Mouse (Mus musculus): ENCODE results near the gene Hdac5. TPM values are rescaled to one million over a fixed set of nuclear protein-coding genes. Genes with fewer than 3 reads are reported as not detected.

The Hdac5 gene
- polyA plus RNA-seq, 1 experiment from 2014 or later = 31.9 TPM

DNA sequence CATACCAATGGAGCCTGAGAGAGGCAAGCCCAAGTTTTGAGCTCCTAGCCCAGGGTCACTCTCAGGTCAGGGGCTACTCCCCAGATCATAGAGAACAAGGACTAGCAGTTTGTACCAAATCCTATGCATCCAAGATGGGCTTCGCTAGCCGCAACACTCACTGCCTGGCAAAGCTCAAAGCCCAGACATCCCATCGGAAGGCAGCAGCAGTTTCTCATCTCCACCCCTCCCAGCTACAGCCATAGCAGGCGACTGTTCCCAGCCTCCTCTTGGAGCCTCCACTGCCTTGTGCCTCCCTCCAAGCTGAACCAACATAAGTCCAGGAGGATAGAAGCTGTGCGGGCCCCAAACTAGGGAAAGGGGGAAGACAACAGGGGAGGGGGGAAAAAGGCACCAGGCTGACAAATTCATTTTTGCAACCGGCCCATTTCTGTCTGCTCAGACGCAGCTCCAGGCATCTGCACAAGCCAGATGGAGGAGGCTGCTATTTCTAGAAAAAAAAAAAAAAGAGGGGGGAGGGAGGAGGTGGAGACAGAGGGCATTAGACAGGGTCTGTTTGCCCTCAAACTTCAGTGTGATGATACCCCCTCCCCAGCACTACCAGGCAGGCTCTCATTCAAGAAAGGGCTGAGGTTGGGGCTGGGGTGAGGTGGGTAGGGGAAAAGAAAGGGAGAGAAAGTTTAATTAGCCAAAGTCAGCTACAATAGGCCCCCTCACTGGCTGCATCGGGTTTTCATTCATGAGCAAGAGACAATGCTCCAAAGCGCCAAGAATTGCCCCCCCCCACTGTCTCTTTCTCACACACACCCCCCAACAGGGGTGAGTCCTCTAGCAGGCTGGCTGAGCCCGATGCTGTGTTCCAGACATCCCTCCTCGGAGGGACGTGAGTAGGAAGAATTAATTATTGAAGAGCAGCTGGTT is 2.4 kb downstream of the Hdac5 start:
- Histone ChIP-seq H3K9ac (ENCODE audit: low read length) (peak overlapping the region; percentile 80), H3K4me1 (ENCODE audit: control insufficient read depth, insufficient read depth, low read length) (peaks cover 40% of the 10 kb centered on the region)
- WGBS = 10% methylated on average over 12 of the region's 12 CpGs

DNA sequence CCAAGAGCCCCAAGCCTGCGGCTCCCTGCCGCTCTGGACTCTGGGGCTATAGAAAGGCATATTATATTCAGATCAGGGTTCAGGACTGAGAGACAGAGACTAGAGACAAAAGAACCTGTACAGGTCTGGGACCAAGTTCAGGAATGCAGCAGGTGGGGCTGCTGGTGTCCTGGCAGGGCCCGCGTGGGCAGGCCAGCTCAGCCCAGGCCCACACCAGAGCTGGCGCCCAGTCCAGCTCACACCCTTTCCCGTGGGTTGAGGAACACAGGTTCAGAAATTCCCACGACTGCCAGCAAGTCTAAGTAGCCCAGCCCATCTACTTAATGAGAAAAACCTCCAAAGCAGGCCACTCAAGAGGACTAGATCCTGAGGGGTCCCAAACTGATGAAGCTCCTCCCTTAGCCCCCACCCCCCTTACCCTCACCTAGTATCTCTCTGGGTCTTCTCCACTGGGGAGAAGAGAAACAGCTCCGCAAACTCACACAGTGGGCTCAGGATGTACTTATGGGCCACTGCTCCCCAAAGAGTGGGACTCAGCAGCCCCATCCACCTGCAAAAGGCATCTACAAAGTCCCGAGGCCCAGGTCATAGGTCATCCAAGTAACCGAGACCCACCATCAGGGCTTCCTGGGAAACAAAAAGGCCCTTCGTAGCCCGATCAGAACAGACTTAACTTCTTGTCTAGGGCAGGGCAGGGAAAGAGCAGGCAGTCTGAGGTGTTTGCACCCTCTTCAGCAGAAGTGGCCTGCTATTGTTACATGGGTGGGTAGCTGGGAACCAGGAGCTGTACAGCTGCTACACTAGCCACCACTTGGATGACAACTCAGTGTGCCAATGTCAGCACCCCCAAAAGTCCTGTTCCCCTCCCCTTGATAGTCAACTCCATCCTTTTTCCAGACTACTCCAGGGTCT is 3.6 kb downstream of the Hdac5 start:
- Histone ChIP-seq H3K4me1 (ENCODE audit: control insufficient read depth, insufficient read depth, low read length) (peaks cover 40% of the 10 kb centered on the region), H3K27ac (ENCODE audit: low read depth, low read length) (no peak overlapping the region), H3K27me3 (ENCODE audit: control insufficient read depth, insufficient read depth, low read length) (no peaks in the 10 kb centered on the region)

More for the DNA sequence above, 2.4 kb downstream of the Hdac5 start:
- ATAC-seq (ENCODE audit: low FRiP score) = peak; percentile 66
- Histone ChIP-seq H3K4me3 (ENCODE audit: low read depth, low read length) (peak overlapping the region; percentile 76), H3K27me3 (ENCODE audit: control insufficient read depth, insufficient read depth, low read length) (no peaks in the 10 kb centered on the region), H3K27ac (ENCODE audit: low read depth, low read length) (peak overlapping the region; percentile 67), H3K36me3 (ENCODE audit: control insufficient read depth, insufficient read depth, low read length) (no peaks in the 10 kb centered on the region), H3K9me3 (ENCODE audit: control insufficient read depth, low read length) (no peaks in the 10 kb centered on the region), H3K4me2 (peak overlapping the region; percentile 63)
- peak; percentile 90 for DNase-seq (ENCODE audit: low spot score, missing footprints)

DNA sequence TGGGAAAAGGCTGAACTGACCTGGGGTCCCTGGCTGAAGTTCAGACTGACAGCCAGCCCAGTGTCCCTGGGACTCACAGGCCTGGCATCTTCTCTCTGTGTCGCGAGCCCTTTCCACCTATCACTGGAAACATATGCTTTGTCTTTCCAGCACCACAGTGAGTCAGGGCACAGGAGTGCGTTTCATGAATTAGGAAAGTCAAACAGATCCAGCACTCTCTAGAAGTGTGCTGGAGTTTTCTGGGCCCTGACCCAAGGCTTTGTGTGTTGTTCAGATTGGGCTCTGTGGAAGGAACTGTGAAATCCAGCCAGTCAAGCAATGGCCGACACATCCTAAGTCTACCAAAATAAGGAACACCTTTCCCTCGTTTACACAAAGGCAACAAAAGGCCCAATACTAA is 4.7 kb downstream of the Hdac5 start:
- H3K27ac ChIP-seq (ENCODE audit: low read depth, low read length) = no peak overlapping the region
- DNase-seq (ENCODE audit: low spot score, missing footprints) (no peak), ATAC-seq (ENCODE audit: low FRiP score) (no peak)
- H3K4me2 ChIP-seq = no peak overlapping the region; the same call in 1 of the 2 replicates
- peak overlapping the region; percentile 22; the same call in 1 of the 2 replicates for H3K9ac ChIP-seq (ENCODE audit: low read length)
- H3K36me3 ChIP-seq (ENCODE audit: control insufficient read depth, insufficient read depth, low read length) = no peaks in the 10 kb centered on the region
- no peaks in the 10 kb centered on the region for H3K9me3 ChIP-seq (ENCODE audit: control insufficient read depth, low read length)
- H3K27me3 ChIP-seq (ENCODE audit: control insufficient read depth, insufficient read depth, low read length) = no peaks in the 10 kb centered on the region
- H3K4me3 ChIP-seq (ENCODE audit: low read depth, low read length) = no peak overlapping the region
- 77% methylated on average over 5 of the region's 5 CpGs for WGBS
- peaks cover 40% of the 10 kb centered on the region for H3K4me1 ChIP-seq (ENCODE audit: control insufficient read depth, insufficient read depth, low read length)

More for the DNA sequence above, 3.6 kb downstream of the Hdac5 start:
- no peak overlapping the region; the same call in 1 of the 2 replicates for H3K9ac ChIP-seq (ENCODE audit: low read length)
- H3K4me2 ChIP-seq = no peak overlapping the region
- no peaks in the 10 kb centered on the region for H3K36me3 ChIP-seq (ENCODE audit: control insufficient read depth, insufficient read depth, low read length)
- no peaks in the 10 kb centered on the region for H3K9me3 ChIP-seq (ENCODE audit: control insufficient read depth, low read length)
- WGBS = 56% methylated on average over 12 of the region's 12 CpGs
- DNase-seq (ENCODE audit: low spot score, missing footprints) (no peak), ATAC-seq (ENCODE audit: low FRiP score) (no peak)
- H3K4me3 ChIP-seq (ENCODE audit: low read depth, low read length) = no peak overlapping the region

DNA sequence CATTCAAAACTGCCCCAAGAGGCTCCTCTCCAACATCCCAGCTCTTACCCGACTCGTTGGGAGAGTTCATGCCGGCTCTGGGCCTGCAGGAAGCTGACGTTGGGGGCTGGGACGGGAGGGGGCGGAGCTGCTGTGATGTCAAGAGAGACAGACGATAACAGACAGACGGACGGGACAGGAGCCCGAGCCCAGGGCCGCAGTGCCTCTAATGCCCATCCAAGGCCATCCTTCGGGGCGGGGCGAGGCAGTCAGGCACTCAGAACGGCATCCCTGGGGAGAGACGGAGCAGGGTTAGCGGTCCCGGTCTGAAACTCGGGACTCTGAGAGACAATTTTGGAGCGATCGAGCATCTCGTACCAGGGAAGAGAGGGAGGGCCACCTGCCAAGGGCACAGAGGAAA is 5.3 kb downstream of the Hdac5 start:
- H3K27me3 ChIP-seq (ENCODE audit: control insufficient read depth, insufficient read depth, low read length) = no peaks in the 10 kb centered on the region
- 10% methylated on average over 22 of the region's 22 CpGs for WGBS
- no peak overlapping the region for H3K27ac ChIP-seq (ENCODE audit: low read depth, low read length)
- H3K9ac ChIP-seq (ENCODE audit: low read length) = peak overlapping the region; percentile 22
- H3K9me3 ChIP-seq (ENCODE audit: control insufficient read depth, low read length) = no peaks in the 10 kb centered on the region
- H3K4me2 ChIP-seq = peak overlapping the region; percentile 22
- H3K4me3 ChIP-seq (ENCODE audit: low read depth, low read length) = no peak overlapping the region
- ATAC-seq (ENCODE audit: low FRiP score) (no peak), DNase-seq (ENCODE audit: low spot score, missing footprints) (no peak)
- H3K36me3 ChIP-seq (ENCODE audit: control insufficient read depth, insufficient read depth, low read length) = no peaks in the 10 kb centered on the region
- H3K4me1 ChIP-seq (ENCODE audit: control insufficient read depth, insufficient read depth, low read length) = peaks cover 40% of the 10 kb centered on the region

DNA sequence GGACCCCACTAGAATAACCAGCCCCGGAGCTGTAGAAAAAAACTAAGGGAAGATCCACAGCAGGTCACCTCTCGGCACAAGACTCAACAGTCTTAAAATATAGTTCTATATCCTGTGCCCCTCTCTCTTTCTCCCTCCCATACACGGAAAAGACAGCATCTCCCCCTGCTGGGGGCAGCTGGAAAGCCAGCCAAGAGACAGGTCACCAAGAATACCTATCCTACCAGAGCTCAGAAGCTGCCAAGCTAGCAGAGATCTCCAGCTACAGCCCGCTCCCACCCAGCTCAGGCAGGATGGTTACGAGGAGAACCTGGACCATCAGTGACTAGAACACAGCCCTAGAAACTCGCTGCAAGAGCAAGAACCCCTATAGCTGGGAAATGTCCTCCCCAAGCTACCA is 6.8 kb downstream of the Hdac5 start:
- no peak overlapping the region for H3K4me3 ChIP-seq (ENCODE audit: low read depth, low read length)
- WGBS = 43% methylated on average over 6 of the region's 6 CpGs
- H3K4me1 ChIP-seq (ENCODE audit: control insufficient read depth, insufficient read depth, low read length) = peaks cover 43% of the 10 kb centered on the region
- ATAC-seq (ENCODE audit: low FRiP score) = no peak
- no peaks in the 10 kb centered on the region for H3K36me3 ChIP-seq (ENCODE audit: control insufficient read depth, insufficient read depth, low read length)
- peak; percentile 96 for DNase-seq (ENCODE audit: low spot score, missing footprints)
- no peaks in the 10 kb centered on the region for H3K27me3 ChIP-seq (ENCODE audit: control insufficient read depth, insufficient read depth, low read length)
- no peak overlapping the region for H3K4me2 ChIP-seq
- no peaks in the 10 kb centered on the region for H3K9me3 ChIP-seq (ENCODE audit: control insufficient read depth, low read length)
- no peak overlapping the region for H3K9ac ChIP-seq (ENCODE audit: low read length)
- no peak overlapping the region for H3K27ac ChIP-seq (ENCODE audit: low read depth, low read length)

DNA sequence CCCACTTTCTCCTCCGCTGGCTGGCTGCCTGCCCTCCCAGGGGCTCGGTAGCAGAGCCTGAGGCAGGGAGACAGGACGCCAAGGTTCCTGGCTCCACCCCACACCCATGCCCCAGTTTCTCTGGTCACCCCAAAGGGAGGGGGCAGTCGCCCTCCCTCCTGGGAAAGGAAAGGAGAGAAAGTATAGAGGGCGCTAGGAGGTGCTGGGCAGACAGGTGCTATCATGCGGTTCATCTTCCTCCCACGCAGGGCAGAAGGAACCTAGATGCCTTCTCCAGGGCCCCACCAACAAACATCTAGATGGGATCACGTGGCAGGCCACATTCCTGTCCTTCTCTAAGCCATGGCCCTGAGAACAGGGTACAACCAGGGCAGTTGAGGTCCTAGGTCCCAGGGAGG is 8.0 kb downstream of the Hdac5 start:
- DNase-seq (ENCODE audit: low spot score, missing footprints) (no peak), ATAC-seq (ENCODE audit: low FRiP score) (no peak)
- Histone ChIP-seq H3K27me3 (ENCODE audit: control insufficient read depth, insufficient read depth, low read length) (no peaks in the 10 kb centered on the region), H3K9ac (ENCODE audit: low read length) (no peak overlapping the region), H3K27ac (ENCODE audit: low read depth, low read length) (no peak overlapping the region), H3K4me2 (no peak overlapping the region), H3K4me3 (ENCODE audit: low read depth, low read length) (no peak overlapping the region), H3K4me1 (ENCODE audit: control insufficient read depth, insufficient read depth, low read length) (peaks cover 39% of the 10 kb centered on the region), H3K36me3 (ENCODE audit: control insufficient read depth, insufficient read depth, low read length) (peaks cover 2% of the 10 kb centered on the region; the same call in 1 of the 2 replicates), H3K9me3 (ENCODE audit: control insufficient read depth, low read length) (no peaks in the 10 kb centered on the region)
- 77% methylated on average over 7 of the region's 8 CpGs for WGBS

DNA sequence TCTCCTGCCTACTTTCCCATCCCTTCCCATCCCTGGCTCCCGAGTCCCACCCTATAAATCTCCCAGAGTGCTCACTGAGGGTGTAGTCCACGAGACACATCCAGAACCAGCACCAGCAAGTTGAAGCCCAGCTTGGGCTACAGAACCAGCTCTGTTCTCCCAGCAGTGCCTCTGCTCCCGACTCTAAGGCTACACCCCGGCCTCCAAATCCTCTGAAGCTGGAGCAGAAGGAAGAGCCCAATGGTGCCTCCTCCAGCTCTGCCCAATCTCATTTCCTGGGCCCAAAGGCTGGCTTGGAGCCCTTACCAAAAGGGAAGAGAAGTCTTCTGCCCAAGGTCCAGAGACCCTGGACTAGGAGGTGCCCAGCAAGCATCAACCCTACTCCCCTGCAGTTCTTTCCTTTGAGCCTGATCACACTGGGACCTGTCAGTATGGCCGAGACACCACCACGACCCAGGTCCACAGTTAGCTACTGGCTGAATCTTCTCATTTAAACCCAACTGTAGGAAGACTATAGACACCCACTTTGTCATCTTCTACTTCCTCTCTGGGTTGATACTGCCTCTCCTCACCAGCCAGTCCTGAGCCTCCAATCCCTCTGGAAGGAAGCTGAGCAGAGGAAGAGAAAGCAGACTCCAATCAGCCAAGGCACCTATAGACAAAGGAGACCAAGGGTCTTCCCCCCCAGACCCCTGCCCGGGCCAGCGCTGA is 8.6 kb downstream of the Hdac5 start:
- Histone ChIP-seq H3K4me1 (ENCODE audit: control insufficient read depth, insufficient read depth, low read length) (peaks cover 35% of the 10 kb centered on the region), H3K4me2 (no peak overlapping the region), H3K27ac (ENCODE audit: low read depth, low read length) (no peak overlapping the region), H3K9ac (ENCODE audit: low read length) (no peak overlapping the region), H3K9me3 (ENCODE audit: control insufficient read depth, low read length) (no peaks in the 10 kb centered on the region), H3K27me3 (ENCODE audit: control insufficient read depth, insufficient read depth, low read length) (no peaks in the 10 kb centered on the region), H3K36me3 (ENCODE audit: control insufficient read depth, insufficient read depth, low read length) (peaks cover 2% of the 10 kb centered on the region; the same call in 1 of the 2 replicates), H3K4me3 (ENCODE audit: low read depth, low read length) (no peak overlapping the region)
- ATAC-seq (ENCODE audit: low FRiP score) (no peak), DNase-seq (ENCODE audit: low spot score, missing footprints) (no peak)
- 90% methylated on average over 8 of the region's 8 CpGs for WGBS

DNA sequence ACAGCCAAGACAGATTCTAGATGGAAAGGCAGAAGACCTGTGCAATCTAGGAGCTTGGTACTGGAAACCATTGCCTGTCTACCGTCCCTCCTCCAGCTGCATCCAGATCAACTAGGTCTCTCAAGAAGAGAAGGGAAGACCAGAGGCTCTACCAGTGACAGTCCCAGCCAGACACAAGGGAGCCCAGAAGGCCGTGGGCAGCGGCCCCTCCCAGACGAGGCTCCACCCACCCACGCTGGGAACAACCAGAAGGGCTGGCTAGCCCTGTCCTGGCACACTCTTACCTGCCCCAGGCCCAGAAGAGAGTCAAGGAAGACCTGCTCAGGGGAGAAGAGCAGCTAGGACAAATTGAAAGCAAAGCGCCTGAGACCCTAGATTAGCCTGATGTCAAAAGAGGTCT is 9.5 kb downstream of the Hdac5 start:
- Histone ChIP-seq H3K4me1 (ENCODE audit: control insufficient read depth, insufficient read depth, low read length) (peaks cover 34% of the 10 kb centered on the region), H3K9me3 (ENCODE audit: control insufficient read depth, low read length) (no peaks in the 10 kb centered on the region), H3K27me3 (ENCODE audit: control insufficient read depth, insufficient read depth, low read length) (no peaks in the 10 kb centered on the region), H3K27ac (ENCODE audit: low read depth, low read length) (no peak overlapping the region), H3K36me3 (ENCODE audit: control insufficient read depth, insufficient read depth, low read length) (peaks cover 2% of the 10 kb centered on the region; the same call in 1 of the 2 replicates), H3K4me3 (ENCODE audit: low read depth, low read length) (no peak overlapping the region), H3K4me2 (no peak overlapping the region), H3K9ac (ENCODE audit: low read length) (no peak overlapping the region)
- whole genome bisulfite sequencing = 81% methylated on average over 6 of the region's 6 CpGs
- ATAC-seq (ENCODE audit: low FRiP score) (no peak), DNase-seq (ENCODE audit: low spot score, missing footprints) (no peak)
